ENCODE assay signal across 19 mouse cellular contexts in genomic region chr2:28737112-28737511, GRCm38 (mm10). TPM values are rescaled to one million over a fixed set of nuclear protein-coding genes. Genes with fewer than 3 reads are reported as not detected.
DNase-seq lines count a peak whose midpoint lies in the region; ATAC-seq and TF ChIP-seq lines count a peak whose summit lies in the region.
"Had no signal": no experiment of that assay in that cellular context is flagged by ENCODE, and none has a peak within 500 bp of the region (broad histone marks: within the 10 kb centered on the region; RNA-seq: fewer than 3 reads in every experiment).

No protein-coding gene starts in this region.

- ATAC-seq in forebrain, embryonic 14.5 days = no peak
- no peak for ATAC-seq in midbrain, postnatal 0 days (ENCODE audit: low FRiP score)
- no peak for ATAC-seq in midbrain, embryonic 16.5 days
- ATAC-seq: activated CD4-positive, CD25-positive, alpha-beta regulatory T cell, adult 4 months; forebrain, embryonic 15.5 days; lung, postnatal 0 days; midbrain, embryonic 13.5 days; Patski had no signal

- peak; percentile 51 for DNase-seq in adrenal gland, postnatal 14 days
- no peak for DNase-seq in adrenal gland, adult (ENCODE audit: inconsistent age in 2 of 2, low spot score in 1 of 2)
- peak; percentile 65 for DNase-seq in forebrain, embryonic 14.5 days (ENCODE audit: low spot score)
- no peak for DNase-seq in forebrain, embryonic 10.5 days (ENCODE audit: extremely low spot score, low spot score)
- DNase-seq in midbrain, postnatal 0 days (ENCODE audit: low spot score) = peak; percentile 65
- peak; percentile 47 to 61 for DNase-seq in adrenal gland, postnatal 36 days
- DNase-seq in yolk sac, embryonic 10.5 days (ENCODE audit: low spot score) = no peak
- DNase-seq: kidney, adult 18-20 months; kidney, postnatal 10 days; layer of hippocampus, adult 9-11 months had no signal

- 56% methylated on average over 5 of the region's 5 CpGs for WGBS in forebrain, embryonic 14.5 days
- 92% methylated on average over 5 of the region's 5 CpGs for WGBS in forebrain, embryonic 10.5 days
- 81% methylated on average over 5 of the region's 5 CpGs for WGBS in midbrain, postnatal 0 days
- 75% methylated on average over 5 of the region's 5 CpGs for WGBS in midbrain, embryonic 16.5 days

- no peak overlapping the region for H3K4me2 ChIP-seq in forebrain, embryonic 14.5 days (ENCODE audit: low read length)
- no peak overlapping the region for H3K4me2 ChIP-seq in midbrain, postnatal 0 days (ENCODE audit: low read depth, low read length, poor library complexity, severe bottlenecking)
- H3K4me2 ChIP-seq in midbrain, embryonic 16.5 days (ENCODE audit: low read length) = no peak overlapping the region
- H3K4me2 ChIP-seq: forebrain, embryonic 15.5 days; liver, embryonic 15.5 days; midbrain, embryonic 13.5 days had no signal

- H3K27ac ChIP-seq in forebrain, embryonic 14.5 days (ENCODE audit: low read depth, low read length) = no peak overlapping the region
- no peak overlapping the region for H3K27ac ChIP-seq in forebrain, embryonic 10.5 days
- no peak overlapping the region for H3K27ac ChIP-seq in midbrain, postnatal 0 days (ENCODE audit: low read depth, low read length)
- no peak overlapping the region; the same call in 1 of the 2 replicates for H3K27ac ChIP-seq in midbrain, embryonic 16.5 days (ENCODE audit: low read length)
- H3K27ac ChIP-seq: forebrain, embryonic 15.5 days; heart, embryonic 10.5 days; liver, embryonic 15.5 days; midbrain, embryonic 13.5 days had no signal

- no peak for TF ChIP-seq CTCF in midbrain, postnatal 0 days (IDR thresholded peaks at IDR 0.05)

- H3K36me3 ChIP-seq in forebrain, embryonic 14.5 days (ENCODE audit: control insufficient read depth, insufficient read depth, low read length) = no peaks in the 10 kb centered on the region
- H3K36me3 ChIP-seq in forebrain, embryonic 10.5 days (replicated peaks) = no peaks in the 10 kb centered on the region
- no peaks in the 10 kb centered on the region for H3K36me3 ChIP-seq in midbrain, postnatal 0 days (ENCODE audit: insufficient read depth, low read length)
- H3K36me3 ChIP-seq in midbrain, embryonic 16.5 days (ENCODE audit: control insufficient read depth, insufficient read depth, low read length) = no peaks in the 10 kb centered on the region
- H3K36me3 ChIP-seq: forebrain, embryonic 15.5 days; heart, embryonic 10.5 days; liver, embryonic 15.5 days; midbrain, embryonic 13.5 days had no signal

- H3K4me1 ChIP-seq in forebrain, embryonic 14.5 days (ENCODE audit: control insufficient read depth, insufficient read depth, low read length) = peaks cover 4% of the 10 kb centered on the region; the same call in 1 of the 2 replicates
- peaks cover 19% of the 10 kb centered on the region for H3K4me1 ChIP-seq in forebrain, embryonic 10.5 days
- H3K4me1 ChIP-seq in midbrain, postnatal 0 days (ENCODE audit: insufficient read depth, low read length) = no peaks in the 10 kb centered on the region
- H3K4me1 ChIP-seq in midbrain, embryonic 16.5 days (ENCODE audit: control insufficient read depth, insufficient read depth, low read length) = peaks cover 2% of the 10 kb centered on the region; the same call in 1 of the 2 replicates
- H3K4me1 ChIP-seq: heart, embryonic 10.5 days; liver, embryonic 15.5 days had no signal

- H3K9me3 ChIP-seq in forebrain, embryonic 14.5 days (replicated peaks; ENCODE audit: control insufficient read depth, low read length) = no peaks in the 10 kb centered on the region
- H3K9me3 ChIP-seq in forebrain, embryonic 10.5 days = no peaks in the 10 kb centered on the region
- H3K9me3 ChIP-seq in midbrain, postnatal 0 days (ENCODE audit: low read length) = no peaks in the 10 kb centered on the region
- H3K9me3 ChIP-seq in midbrain, embryonic 16.5 days (replicated peaks; ENCODE audit: control insufficient read depth, low read length, poor library complexity, severe bottlenecking) = no peaks in the 10 kb centered on the region
- H3K9me3 ChIP-seq: forebrain, embryonic 15.5 days; heart, embryonic 10.5 days; liver, embryonic 15.5 days; midbrain, embryonic 13.5 days had no signal

- no peak overlapping the region for H3K4me3 ChIP-seq in forebrain, embryonic 14.5 days (ENCODE audit: low read depth, low read length)
- no peak overlapping the region for H3K4me3 ChIP-seq in forebrain, embryonic 10.5 days
- H3K4me3 ChIP-seq in midbrain, postnatal 0 days (ENCODE audit: low read depth, low read length) = no peak overlapping the region
- H3K4me3 ChIP-seq in midbrain, embryonic 16.5 days (ENCODE audit: low read depth, low read length) = no peak overlapping the region
- H3K4me3 ChIP-seq: forebrain, embryonic 15.5 days; heart, embryonic 10.5 days; liver, embryonic 15.5 days; midbrain, embryonic 13.5 days had no signal

- peaks cover 5% of the 10 kb centered on the region for H3K27me3 ChIP-seq in forebrain, embryonic 14.5 days (replicated peaks; ENCODE audit: control insufficient read depth, insufficient read depth, low read length)
- H3K27me3 ChIP-seq in forebrain, embryonic 10.5 days (ENCODE audit: poor library complexity, severe bottlenecking) = peaks cover 32% of the 10 kb centered on the region; the same call in 1 of the 2 replicates
- H3K27me3 ChIP-seq in midbrain, postnatal 0 days (ENCODE audit: insufficient read depth, low read length) = no peaks in the 10 kb centered on the region
- H3K27me3 ChIP-seq in midbrain, embryonic 16.5 days (ENCODE audit: control insufficient read depth, insufficient read depth, low read depth, low read length) = no peaks in the 10 kb centered on the region; the same call in 1 of the 2 replicates
- H3K27me3 ChIP-seq: midbrain, embryonic 13.5 days had no signal

- no peak overlapping the region for H3K9ac ChIP-seq in forebrain, embryonic 14.5 days (ENCODE audit: low read length)
- H3K9ac ChIP-seq in midbrain, postnatal 0 days (replicated peaks; ENCODE audit: low read length, poor library complexity, severe bottlenecking) = no peak overlapping the region
- no peak overlapping the region for H3K9ac ChIP-seq in midbrain, embryonic 16.5 days (ENCODE audit: low read depth, low read length)
- H3K9ac ChIP-seq: forebrain, embryonic 15.5 days; liver, embryonic 15.5 days had no signal

RNA-seq across cellular contexts. Expression of gene Ak8, which starts 37.1 kb away (rescaled TPM):
- total RNA-seq in adrenal gland, postnatal 14 days (2021) = not detected in 2 replicates
- 2.0 and 2.2 TPM in 2 replicates for polyA plus RNA-seq in forebrain, embryonic 14.5 days (2014; fragmentation: Nextera tagmentation; extraction: Ambion mirVana)
- polyA plus RNA-seq in forebrain, embryonic 10.5 days (2016; fragmentation: Nextera tagmentation; extraction: Ambion mirVana) = 0.68 and 0.69 TPM in 2 replicates
- total RNA-seq in midbrain, postnatal 0 days (2014; rRNA removed) = 2.3 and 2.8 TPM in 2 replicates
- polyA plus RNA-seq in midbrain, postnatal 0 days (2015; fragmentation: Nextera tagmentation; extraction: Ambion mirVana) = 4.9 and 5.3 TPM in 2 replicates
- 3.4 and 4.5 TPM in 2 replicates for polyA plus RNA-seq in midbrain, embryonic 16.5 days (2015; fragmentation: Nextera tagmentation; extraction: Ambion mirVana)
- under 1 TPM; 0.63 to 0.82 TPM for total RNA-seq in adrenal gland, postnatal 36 days (2021)
- polyA plus RNA-seq: activated CD4-positive, CD25-positive, alpha-beta regulatory T cell, adult 4 months had no signal

RNA-seq across cellular contexts. Expression of gene Spaca9, which starts 37.6 kb away (rescaled TPM):
- 0.93 TPM in 1 of 2 replicates, not detected in the other for total RNA-seq in adrenal gland, postnatal 14 days (2021)
- 1.8 and 2.8 TPM in 2 replicates for polyA plus RNA-seq in forebrain, embryonic 14.5 days (2014; fragmentation: Nextera tagmentation; extraction: Ambion mirVana)
- 2.7 and 3.3 TPM in 2 replicates for polyA plus RNA-seq in forebrain, embryonic 10.5 days (2016; fragmentation: Nextera tagmentation; extraction: Ambion mirVana)
- not detected in 2 replicates for total RNA-seq in midbrain, postnatal 0 days (2014; rRNA removed)
- 2.5 and 2.7 TPM in 2 replicates for polyA plus RNA-seq in midbrain, postnatal 0 days (2015; fragmentation: Nextera tagmentation; extraction: Ambion mirVana)
- 1.8 and 2.8 TPM in 2 replicates for polyA plus RNA-seq in midbrain, embryonic 16.5 days (2015; fragmentation: Nextera tagmentation; extraction: Ambion mirVana)
- under 1 TPM; 0.53 to 0.59 TPM for total RNA-seq in adrenal gland, postnatal 36 days (2021)
- polyA plus RNA-seq: small intestine, adult 2 months had no signal

Comparison
In these comparisons a context has a peak if more than half of its experiments do, and no peak if none do; other contexts are left out.
1. DNase-seq: peak in adrenal gland, postnatal 14 days (single experiment), forebrain, embryonic 14.5 days (single experiment), midbrain, postnatal 0 days (single experiment) and adrenal gland, postnatal 36 days (2 of 2); none in adrenal gland, adult (0 of 2), forebrain, embryonic 10.5 days (single experiment) and yolk sac, embryonic 10.5 days (single experiment).